8 mouse cellular contexts compared by ENCODE assay signal in genomic region chr7:141463824-141464602, GRCm38 (mm10). TPM values are rescaled to one million over a fixed set of nuclear protein-coding genes. Genes with fewer than 3 reads are reported as not detected.
DNase-seq lines count a peak whose midpoint lies in the region; ATAC-seq and TF ChIP-seq lines count a peak whose summit lies in the region.

No protein-coding gene starts in this region.

- TF ChIP-seq CTCF in cerebellum, adult 2 months (IDR thresholded peaks at IDR 0.05; ENCODE audit: borderline replicate concordance, insufficient read depth, low read depth, low read length): no peak
- TF ChIP-seq CTCF in intestine, postnatal 0 days (IDR thresholded peaks at IDR 0.05; ENCODE audit: low read depth): no peak

- ATAC-seq in intestine, postnatal 0 days: no peak

- H3K9ac ChIP-seq in intestine, postnatal 0 days (ENCODE audit: low read depth, low read length): 0 out of 2 replicates have a peak overlapping the region, but pooled peaks have one; percentile 11

- no peak overlapping the region for H3K27ac ChIP-seq in cerebellum, adult 2 months (ENCODE audit: insufficient read depth, low read length)
- no peak overlapping the region for H3K27ac ChIP-seq in intestine, postnatal 0 days (ENCODE audit: low read depth, low read length)

- peaks cover 11% of the 10 kb centered on the region for H3K36me3 ChIP-seq in intestine, postnatal 0 days (ENCODE audit: control insufficient read depth, insufficient read depth)

- peak overlapping the region; percentile 51 for H3K4me2 ChIP-seq in intestine, postnatal 0 days (replicated peaks; ENCODE audit: low read depth)

- H3K4me1 ChIP-seq in cerebellum, adult 2 months (ENCODE audit: control insufficient read depth, insufficient read depth, low read length): peaks cover 44% of the 10 kb centered on the region
- peaks cover 8% of the 10 kb centered on the region for H3K4me1 ChIP-seq in intestine, postnatal 0 days (replicated peaks; ENCODE audit: control insufficient read depth, insufficient read depth, low read length)

- no peaks in the 10 kb centered on the region for H3K9me3 ChIP-seq in intestine, postnatal 0 days (ENCODE audit: control insufficient read depth)

- H3K27me3 ChIP-seq in cerebellum, adult 2 months (ENCODE audit: control insufficient read depth, insufficient read depth, low read length): no peaks in the 10 kb centered on the region
- H3K27me3 ChIP-seq in intestine, postnatal 0 days (replicated peaks; ENCODE audit: control insufficient read depth, insufficient read depth, low read length): peaks cover 11% of the 10 kb centered on the region

- peak; percentile 18 to 42 for DNase-seq in cerebellum, postnatal 14 days
- no peak for DNase-seq in cerebellum, adult 2 months
- peak; percentile 74 for DNase-seq in gastrocnemius, postnatal 25 days
- peak; percentile 91 to 92 for DNase-seq in lung, adult 18-20 months
- DNase-seq in testis, postnatal 14 days (ENCODE audit: low spot score): peak; percentile 7
- DNase-seq in layer of hippocampus, adult 8-10 months (ENCODE audit: low spot score in 2 of 2): no peak
- no peak for DNase-seq in right cerebral cortex, adult 2 months (ENCODE audit: low spot score in 2 of 2)

- 71% methylated on average over 12 of the region's 12 CpGs for WGBS in cerebellum, adult 2 months
- WGBS in intestine, postnatal 0 days: 64% methylated on average over 12 of the region's 12 CpGs

- no peak overlapping the region for H3K4me3 ChIP-seq in cerebellum, adult 2 months (replicated peaks; ENCODE audit: insufficient read depth, low read depth, low read length)
- peak overlapping the region; percentile 9; the same call in 1 of the 2 replicates for H3K4me3 ChIP-seq in intestine, postnatal 0 days (ENCODE audit: low read depth, low read length)

- TF ChIP-seq POLR2A in cerebellum, adult 2 months (IDR thresholded peaks at IDR 0.05; ENCODE audit: borderline replicate concordance, insufficient read depth, low read length): no peak

RNA-seq across cellular contexts. Expression of gene Cracr2b, which starts 3.1 kb away (rescaled TPM):
- polyA plus RNA-seq in cerebellum, adult 2 months (2012; rRNA removed): 8.3 and 10.1 TPM in 2 replicates
- total RNA-seq in gastrocnemius, postnatal 25 days (2021): 1 to 10 TPM; 3.9 to 7.0 TPM
- polyA plus RNA-seq in intestine, postnatal 0 days (2015; fragmentation: Nextera tagmentation; extraction: Ambion mirVana): 12.6 and 12.7 TPM in 2 replicates
- 1 to 10 TPM; 4.0 to 5.8 (median 4.9) TPM for total RNA-seq in layer of hippocampus, adult 8-10 months (2022)

RNA-seq across cellular contexts. Expression of gene Cd151, which starts 3.2 kb away (rescaled TPM):
- polyA plus RNA-seq in cerebellum, adult 2 months (2012; rRNA removed): 68.7 and 73.9 TPM in 2 replicates
- 10 to 100 TPM; 67.7 to 87.4 TPM for total RNA-seq in gastrocnemius, postnatal 25 days (2021)
- polyA plus RNA-seq in intestine, postnatal 0 days (2015; fragmentation: Nextera tagmentation; extraction: Ambion mirVana): 27.6 and 29.3 TPM in 2 replicates
- total RNA-seq in layer of hippocampus, adult 8-10 months (2022): 10 to 100 TPM; 27.3 to 42.2 (median 32.0) TPM

RNA-seq across cellular contexts. Expression of gene Pnpla2, which starts 9.0 kb away (rescaled TPM):
- 46.8 and 51.3 TPM in 2 replicates for polyA plus RNA-seq in cerebellum, adult 2 months (2012; rRNA removed)
- total RNA-seq in gastrocnemius, postnatal 25 days (2021): 100 to 1,000 TPM; 265 to 357 TPM
- polyA plus RNA-seq in intestine, postnatal 0 days (2015; fragmentation: Nextera tagmentation; extraction: Ambion mirVana): 75.5 and 79.4 TPM in 2 replicates
- 10 to 100 TPM; 23.0 to 31.8 (median 24.3) TPM for total RNA-seq in layer of hippocampus, adult 8-10 months (2022)

RNA-seq across cellular contexts. Expression of gene Polr2l, which starts 10.9 kb away (rescaled TPM):
- polyA plus RNA-seq in cerebellum, adult 2 months (2012; rRNA removed): 58.9 and 62.3 TPM in 2 replicates
- total RNA-seq in gastrocnemius, postnatal 25 days (2021): 10 to 100 TPM; 55.2 to 56.0 TPM
- 36.8 and 37.9 TPM in 2 replicates for polyA plus RNA-seq in intestine, postnatal 0 days (2015; fragmentation: Nextera tagmentation; extraction: Ambion mirVana)
- 10 to 100 TPM; 32.4 to 40.6 (median 35.1) TPM for total RNA-seq in layer of hippocampus, adult 8-10 months (2022)

RNA-seq across cellular contexts. Expression of gene Tspan4, which starts 11.0 kb away (rescaled TPM):
- polyA plus RNA-seq in cerebellum, adult 2 months (2012; rRNA removed): 140 and 162 TPM in 2 replicates
- 10 to 100 TPM in 1 of 2 experiments, 1 to 10 TPM in 1; 5.6 to 16.5 TPM for total RNA-seq in gastrocnemius, postnatal 25 days (2021)
- 39.7 and 40.1 TPM in 2 replicates for polyA plus RNA-seq in intestine, postnatal 0 days (2015; fragmentation: Nextera tagmentation; extraction: Ambion mirVana)
- total RNA-seq in layer of hippocampus, adult 8-10 months (2022): 10 to 100 TPM; 14.7 to 38.7 (median 26.7) TPM

Comparison
In these comparisons a context has a peak if more than half of its experiments do, and no peak if none do; other contexts are left out.
1. DNase-seq: peak in cerebellum, postnatal 14 days (2 of 2), gastrocnemius, postnatal 25 days (single experiment), lung, adult 18-20 months (2 of 2) and testis, postnatal 14 days (single experiment); none in cerebellum, adult 2 months (0 of 2), layer of hippocampus, adult 8-10 months (0 of 2) and right cerebral cortex, adult 2 months (0 of 2).
2. RNA of gene Pnpla2, which starts 9.0 kb away (total RNA-seq): 265 to 357 TPM in gastrocnemius, postnatal 25 days; 23.0 to 31.8 TPM in layer of hippocampus, adult 8-10 months; every median in the first group is over 4 times any median in the second.